Mouse (Mus musculus): Measurements from ENCODE around the gene Olfr284.

Olfr284 gene

DNA sequence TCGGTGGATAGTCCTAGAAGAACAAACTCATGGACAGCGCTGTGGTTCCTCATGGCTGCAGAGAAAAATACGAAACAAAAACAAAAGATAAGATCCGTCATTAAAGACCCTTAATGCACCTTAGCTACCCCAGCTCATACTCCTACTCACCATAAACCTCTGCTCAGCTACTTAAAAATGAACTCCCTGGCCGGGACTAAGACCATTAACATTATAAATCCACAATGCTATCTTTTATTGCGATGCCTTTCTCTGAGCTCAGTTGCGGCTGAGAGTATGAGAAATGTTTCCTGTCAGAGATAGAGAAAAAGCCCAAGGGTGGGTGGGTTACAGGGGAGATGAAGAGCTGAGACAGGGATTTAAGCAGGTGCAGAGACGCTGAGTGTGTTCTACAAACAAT is at the start of gene Olfr284:
Gene Olfr284, minus strand, starts transcription at position 101 of the 400 bp plus-strand sequence.
- DNase-seq (ENCODE audit: low read depth, low spot score), result no peak

- peak; percentile 61 for DNase-seq (ENCODE audit: low read depth, low spot score)
These were observed 49.0 kb upstream of the Olfr284 start for GRCm38 (mm10) chr15:98389796-98390195.

DNA sequence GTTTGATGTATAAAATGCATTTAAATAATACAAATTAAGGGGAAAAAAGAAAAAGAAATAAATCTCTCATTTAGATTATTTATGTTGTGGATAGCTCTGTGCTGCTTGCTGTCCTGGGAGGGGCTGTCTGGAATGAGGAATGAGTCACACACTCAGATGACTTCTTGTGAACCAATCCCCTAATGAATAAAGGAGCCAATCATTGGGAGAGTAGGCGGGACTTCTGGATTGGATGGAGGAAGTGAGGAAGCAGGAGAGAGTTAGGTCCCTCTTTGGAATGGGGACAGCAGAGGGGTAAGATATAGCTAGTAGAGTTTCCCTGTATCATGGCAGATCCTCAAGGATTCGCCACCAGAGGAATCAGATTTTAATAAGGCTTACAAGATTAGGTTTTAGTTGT is 46.8 kb upstream of the Olfr284 start:
- DNase-seq (ENCODE audit: low read depth, low spot score), result no peak

DNA sequence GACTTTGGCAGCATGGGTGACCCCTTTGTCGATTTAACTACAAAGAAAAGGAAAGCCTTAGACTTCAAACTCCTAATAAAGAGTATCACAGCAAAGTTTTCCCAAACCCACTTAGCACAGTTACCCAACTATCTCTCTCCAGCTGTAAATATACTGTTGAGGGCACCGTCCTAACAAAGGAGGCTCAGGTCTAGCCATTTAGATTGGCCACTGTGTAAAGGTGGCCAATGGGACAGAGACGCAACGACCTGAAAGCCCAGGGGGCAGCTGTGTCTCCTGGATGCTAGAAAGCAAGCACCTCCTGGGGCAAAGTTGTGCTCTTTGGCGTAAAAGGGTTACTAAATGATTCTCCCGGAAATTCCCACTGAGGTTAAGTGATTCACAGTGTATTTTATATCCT is 40.1 kb upstream of the Olfr284 start, which contains the start of gene Olfr283:
Gene Olfr283, minus strand, starts transcription at position 101 of the 400 bp plus-strand sequence.
- no peak for DNase-seq (ENCODE audit: low read depth, low spot score)

DNA sequence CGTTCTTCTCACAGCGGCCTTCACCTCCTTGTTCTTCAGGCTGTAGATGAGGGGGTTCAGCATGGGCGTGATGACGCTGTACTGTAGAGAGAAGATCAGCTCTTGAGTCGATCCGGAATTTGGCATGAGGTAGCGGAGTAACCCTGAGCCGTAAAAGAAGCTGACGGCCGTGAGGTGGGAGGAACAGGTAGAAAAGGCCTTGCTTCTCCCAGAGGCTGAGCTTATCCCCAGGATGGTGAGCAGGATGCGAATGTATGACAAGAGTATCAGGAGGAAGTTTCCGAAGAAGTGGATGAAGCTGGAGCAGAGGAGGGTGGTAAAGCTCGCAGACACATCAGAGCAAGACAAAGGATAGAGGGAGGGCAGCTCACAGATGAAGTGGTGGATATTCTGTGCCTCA is 37.4 kb upstream of the Olfr284 start:
- no peak for DNase-seq (ENCODE audit: low read depth, low spot score)

- no peak for DNase-seq (ENCODE audit: low read depth, low spot score)
These were observed 23.5 kb downstream of the Olfr284 start, which contains the start of gene Olfr285 for GRCm38 (mm10) chr15:98317177-98317724. Gene Olfr285, minus strand, starts transcription at chr15:98317353.

- no peak for DNase-seq (ENCODE audit: low read depth, low spot score)
These were observed 25.1 kb downstream of the Olfr284 start for GRCm38 (mm10) chr15:98315703-98316102.

DNA sequence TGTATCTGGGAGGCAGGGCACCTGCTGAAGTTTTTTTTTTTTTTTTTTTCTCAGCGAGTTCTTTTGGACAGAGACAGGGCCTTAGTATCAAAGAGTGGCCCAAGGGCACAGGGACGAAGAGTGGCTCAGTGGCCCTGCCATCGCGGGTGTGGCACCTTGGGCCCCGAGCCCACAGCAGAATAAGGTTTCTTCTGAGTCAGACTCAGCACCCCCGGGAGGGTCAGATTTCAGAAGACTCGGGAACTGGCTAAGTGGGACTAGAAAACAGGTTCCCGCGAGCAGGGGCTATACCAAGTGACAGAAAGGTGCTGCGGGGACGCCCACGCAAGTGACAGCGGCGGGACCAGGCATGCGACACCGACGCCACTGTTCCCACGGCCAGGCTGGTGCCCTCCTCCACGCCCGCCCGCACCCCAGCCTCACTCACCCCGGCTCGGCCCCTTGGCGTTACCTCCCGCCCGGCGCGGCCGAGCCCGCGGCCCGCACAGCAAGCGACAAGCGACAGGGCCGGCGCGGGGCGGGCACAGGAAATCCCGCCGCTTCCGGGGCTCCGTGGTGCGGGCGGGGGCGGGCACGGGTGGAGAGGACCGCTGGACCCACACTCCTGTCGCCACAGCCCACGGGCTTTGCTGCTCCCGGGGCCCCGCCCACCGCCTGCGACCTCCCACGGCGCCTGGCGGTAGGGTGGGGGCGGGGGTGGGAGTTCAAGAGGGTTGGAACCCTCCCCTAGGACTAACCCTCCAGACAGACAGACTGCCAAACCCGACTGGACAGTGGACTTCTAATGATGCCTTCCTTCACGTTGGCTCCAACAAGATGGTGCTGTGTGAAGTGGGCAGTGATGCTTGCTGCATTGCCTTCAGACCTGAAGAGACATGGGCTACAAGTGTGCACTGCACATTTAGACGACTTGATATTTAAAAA is 44.9 kb downstream of the Olfr284 start, which contains the start of gene Zfp641:
Gene Zfp641, minus strand, starts transcription at position 534 of the 924 bp plus-strand sequence.
- peak; percentile 34 for DNase-seq (ENCODE audit: low read depth, low spot score)

- DNase-seq (ENCODE audit: low read depth, low spot score), result no peak
These were observed 47.1 kb downstream of the Olfr284 start for GRCm38 (mm10) chr15:98293651-98294050.

All from retina, adult 2 months (tissue).